Mouse (Mus musculus) embryonic facial prominence, embryonic 13.5 days (tissue): ENCODE results near the gene Ifna7. TPM values are rescaled to one million over a fixed set of nuclear protein-coding genes. Genes with fewer than 3 reads are reported as not detected.
"Not testable (repeated sequence)": the region's sequence is repeated elsewhere in the genome, so short reads cannot be mapped to it uniquely, and the experiment has no call there.

Experiments used
- ATAC-seq: fragments of 200-750 bp; cut with Nextera tagmentation; 2 replicates; pipeline ENCODE4 v1.8.0; 2017; ENCODE audit warnings: low read depth; ENCODE audit not compliant: insufficient number of reproducible peaks, insufficient read depth, low FRiP score, low TSS enrichment
- H3K27ac ChIP-seq: fragments of 300-500 bp; sonication (generic); 2 replicates; pipeline ENCODE4 v1.5.1; 2015; ENCODE audit warnings: moderate library complexity, mild to moderate bottlenecking, inconsistent platforms
- H3K27me3 ChIP-seq: fragments of 300-500 bp; sonication (generic); 2 replicates; pipeline ENCODE4 v1.6.1; 2015; ENCODE audit warnings: mild to moderate bottlenecking, inconsistent platforms
- H3K36me3 ChIP-seq: fragments of 300-500 bp; sonication (generic); 2 replicates; pipeline ENCODE4 v1.6.1; 2015; ENCODE audit warnings: mild to moderate bottlenecking, inconsistent platforms
- H3K4me1 ChIP-seq: fragments of 300-500 bp; sonication (generic); 2 replicates; pipeline ENCODE4 v1.6.1; 2015; ENCODE audit warnings: inconsistent platforms
- H3K4me2 ChIP-seq: fragments of 300-500 bp; sonication (generic); 2 replicates; pipeline ENCODE4 v1.6.1; 2015; ENCODE audit warnings: moderate library complexity, mild to moderate bottlenecking, inconsistent platforms
- H3K4me3 ChIP-seq: fragments of 300-500 bp; sonication (generic); 2 replicates; pipeline ENCODE4 v1.5.1; 2015; ENCODE audit warnings: mild to moderate bottlenecking, inconsistent platforms
- H3K9ac ChIP-seq: fragments of 300-500 bp; sonication (generic); 2 replicates; pipeline ENCODE4 v1.6.1; 2015; ENCODE audit warnings: mild to moderate bottlenecking, inconsistent platforms
- H3K9me3 ChIP-seq: fragments of 300-500 bp; sonication (generic); 2 replicates; pipeline ENCODE4 v1.6.1; 2016; ENCODE audit warnings: inconsistent platforms
- WGBS: fragments of 180-500 bp; shearing (Covaris S2); methylation state at CpG from one replicate; pipeline ENCODE4 v1.1.7; 2015; ENCODE audit warnings: mixed read lengths; 5-methylcytosine and 5-hydroxymethylcytosine counted together
- polyA plus RNA-seq: library from polyadenylated mRNA; unstranded; fragments of >200 nt; fragmentation: Nextera tagmentation; extraction: Ambion mirVana; gene quantifications from 2 replicates; pipeline ENCODE4 v1.2.1, GENCODE M21; 2015

Gene Ifna7
- not detected in 2 replicates for polyA plus RNA-seq

- H3K27ac ChIP-seq = no peak within 1 kb of the TSS
- no peaks in the 10 kb centered on the region for H3K9me3 ChIP-seq
- WGBS = 63% methylated on average over 3 of the region's 3 CpGs
Measured at GRCm38 (mm10) chr4:88815928-88816327, at the start of gene Ifna7. Gene Ifna7 (plus strand): TSS chr4:88816228.

GRCm38 (mm10) chr4:88773534-88773933 is 42.5 kb upstream of the Ifna7 start, which contains the start of gene Gm13290:
Gene Gm13290 (plus strand): TSS chr4:88773834.
- H3K4me2 ChIP-seq, H3K9ac ChIP-seq, H3K9me3 ChIP-seq, ATAC-seq, H3K36me3 ChIP-seq, H3K4me1 ChIP-seq, H3K4me3 ChIP-seq, H3K27me3 ChIP-seq, H3K27ac ChIP-seq: not testable (repeated sequence)
- no CpG with 5 or more reads among the region's 32 CpGs for WGBS

More at GRCm38 (mm10) chr4:88815928-88816327, at the start of gene Ifna7:
- H3K4me2 ChIP-seq = no peak within 1 kb of the TSS
- no peaks in the 10 kb centered on the region for H3K4me1 ChIP-seq
- H3K4me3 ChIP-seq = no peak within 1 kb of the TSS
- no peak for ATAC-seq
- H3K9ac ChIP-seq = no peak within 1 kb of the TSS
- H3K27me3 ChIP-seq = 0 out of 2 replicates have a peak, but pooled peaks cover 3% of the 10 kb centered on the region
- no peaks in the 10 kb centered on the region for H3K36me3 ChIP-seq

DNA sequence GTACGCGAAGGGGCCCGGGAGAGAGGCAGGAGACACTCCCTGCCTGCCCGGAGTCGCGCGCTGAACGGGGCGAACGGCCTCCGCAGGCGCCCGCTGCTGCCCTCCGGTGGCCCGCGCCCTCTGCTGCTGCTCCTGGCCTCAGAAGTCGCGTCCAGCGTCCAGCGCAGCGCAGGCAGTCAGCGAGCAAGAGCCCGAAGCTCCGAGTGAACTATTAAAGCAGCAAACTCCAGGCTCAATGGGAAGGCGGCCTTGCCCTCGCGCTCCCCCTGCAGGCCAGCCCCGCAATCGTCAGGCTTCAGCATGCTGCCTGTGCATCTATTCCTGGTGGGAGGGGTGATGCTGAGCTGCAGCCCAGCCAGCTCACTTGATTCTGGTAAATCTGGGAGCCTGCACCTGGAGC is 39.4 kb upstream of the Ifna7 start, which contains the start of gene Gm13289:
Gene Gm13289 (plus strand): TSS at position 301 of the 400 bp plus-strand sequence.
- not testable (repeated sequence) for H3K36me3 ChIP-seq, H3K9ac ChIP-seq, H3K27me3 ChIP-seq, H3K4me2 ChIP-seq, H3K4me1 ChIP-seq, H3K4me3 ChIP-seq, H3K27ac ChIP-seq, ATAC-seq, H3K9me3 ChIP-seq
- WGBS = no CpG with 5 or more reads among the region's 29 CpGs

GRCm38 (mm10) chr4:88779550-88779949 is 36.5 kb upstream of the Ifna7 start, which contains the start of gene Gm13272:
Gene Gm13272 (plus strand): TSS chr4:88779850.
- H3K4me3 ChIP-seq, H3K9me3 ChIP-seq, H3K9ac ChIP-seq, H3K4me2 ChIP-seq, H3K27me3 ChIP-seq, ATAC-seq, H3K27ac ChIP-seq, H3K4me1 ChIP-seq, H3K36me3 ChIP-seq: not testable (repeated sequence)
- WGBS = no CpG with 5 or more reads among the region's 29 CpGs

DNA sequence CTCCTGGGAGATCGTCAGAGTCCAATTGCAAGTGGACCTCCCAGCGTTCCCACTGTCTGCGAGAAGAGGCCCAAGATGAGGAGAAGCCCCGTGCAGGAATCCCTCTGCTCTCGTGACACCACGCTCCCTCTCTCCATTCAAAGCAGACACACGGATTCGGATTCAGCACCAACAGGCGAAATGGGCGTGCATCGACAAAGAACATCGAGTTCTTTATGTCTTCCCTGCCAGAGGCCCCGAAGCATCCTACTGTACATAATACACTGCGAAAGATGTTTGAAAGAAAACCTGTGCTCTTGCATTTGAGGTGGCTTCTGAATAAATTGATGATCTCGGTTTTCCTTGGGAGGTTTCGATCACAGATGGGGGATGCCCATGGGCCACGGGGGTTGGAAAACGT is 35.7 kb upstream of the Ifna7 start:
- not testable (repeated sequence) for H3K4me2 ChIP-seq, H3K27me3 ChIP-seq, H3K4me1 ChIP-seq, H3K36me3 ChIP-seq, H3K9me3 ChIP-seq, H3K9ac ChIP-seq, ATAC-seq, H3K27ac ChIP-seq, H3K4me3 ChIP-seq
- 41% methylated on average over 16 of the region's 18 CpGs for WGBS

DNA sequence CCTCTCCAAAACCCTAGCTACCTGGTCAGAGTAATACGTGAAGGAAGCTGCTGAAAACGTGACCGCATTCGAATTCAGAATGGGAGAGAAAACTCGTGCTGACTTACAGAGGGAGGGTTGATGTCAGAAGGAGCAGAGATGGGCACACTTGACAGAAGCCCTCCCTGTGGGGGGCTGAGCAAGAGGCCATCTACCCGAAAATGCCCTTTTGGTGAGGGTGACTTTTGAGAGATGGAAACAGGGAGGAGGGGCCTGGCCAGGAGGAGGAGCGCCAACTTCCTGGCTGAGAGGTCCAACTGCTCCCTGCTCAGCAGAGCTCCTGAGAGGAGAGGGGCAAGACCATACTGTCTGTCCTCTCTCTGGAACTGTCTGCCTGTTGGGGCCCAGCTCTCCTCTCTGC is 34.2 kb upstream of the Ifna7 start, which contains the start of gene Ifnz:
Gene Ifnz (plus strand): TSS at position 301 of the 400 bp plus-strand sequence.
- not testable (repeated sequence) for H3K4me1 ChIP-seq, H3K9me3 ChIP-seq, ATAC-seq, H3K27ac ChIP-seq, H3K36me3 ChIP-seq, H3K27me3 ChIP-seq
- Histone ChIP-seq H3K4me2 (peak within 1 kb of the TSS; percentile 47), H3K9ac (0 out of 2 replicates have a peak within 1 kb of the TSS, but pooled peaks have one; percentile 21), H3K4me3 (peak within 1 kb of the TSS; percentile 30)
- 15% methylated on average over 5 of the region's 7 CpGs for WGBS

DNA sequence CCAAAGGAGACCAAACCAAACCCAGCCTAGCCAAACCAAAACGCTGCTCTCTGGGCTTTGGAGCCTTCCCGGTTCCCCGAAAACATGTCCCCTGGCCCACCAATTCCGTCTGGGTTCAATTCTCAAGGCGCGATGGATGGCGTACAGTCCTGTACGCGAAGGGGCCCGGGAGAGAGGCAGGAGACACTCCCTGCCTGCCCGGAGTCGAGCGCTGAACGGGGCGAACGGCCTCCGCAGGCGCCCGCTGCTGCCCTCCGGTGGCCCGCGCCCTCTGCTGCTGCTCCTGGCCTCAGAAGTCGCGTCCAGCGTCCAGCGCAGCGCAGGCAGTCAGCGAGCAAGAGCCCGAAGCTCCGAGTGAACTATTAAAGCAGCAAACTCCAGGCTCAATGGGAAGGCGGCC is 33.7 kb upstream of the Ifna7 start:
- Histone ChIP-seq H3K9ac (0 out of 2 replicates have a peak overlapping the region, but pooled peaks have one; percentile 21), H3K4me3 (peak overlapping the region; percentile 30), H3K4me2 (peak overlapping the region; percentile 47)
- ATAC-seq, H3K9me3 ChIP-seq, H3K27ac ChIP-seq, H3K4me1 ChIP-seq, H3K36me3 ChIP-seq, H3K27me3 ChIP-seq: not testable (repeated sequence)
- WGBS = 0% methylated on average over 14 of the region's 31 CpGs

- WGBS = no CpG with 5 or more reads among the region's 27 CpGs
- not testable (repeated sequence) for H3K4me1 ChIP-seq, H3K27ac ChIP-seq, H3K36me3 ChIP-seq, ATAC-seq, H3K9ac ChIP-seq, H3K4me3 ChIP-seq, H3K4me2 ChIP-seq, H3K9me3 ChIP-seq, H3K27me3 ChIP-seq
Measured at GRCm38 (mm10) chr4:88785409-88785808, 30.6 kb upstream of the Ifna7 start, which contains the start of gene Gm13276. Gene Gm13276 (plus strand): TSS chr4:88785709.

DNA sequence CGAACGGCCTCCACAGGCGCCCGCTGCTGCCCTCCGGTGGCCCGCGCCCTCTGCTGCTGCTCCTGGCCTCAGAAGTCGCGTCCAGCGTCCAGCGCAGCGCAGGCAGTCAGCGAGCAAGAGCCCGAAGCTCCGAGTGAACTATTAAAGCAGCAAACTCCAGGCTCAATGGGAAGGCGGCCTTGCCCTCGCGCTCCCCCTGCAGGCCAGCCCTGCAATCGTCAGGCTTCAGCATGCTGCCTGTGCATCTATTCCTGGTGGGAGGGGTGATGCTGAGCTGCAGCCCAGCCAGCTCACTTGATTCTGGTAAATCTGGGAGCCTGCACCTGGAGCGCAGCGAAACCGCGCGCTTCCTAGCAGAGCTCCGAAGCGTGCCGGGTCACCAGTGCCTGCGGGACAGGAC is 27.6 kb upstream of the Ifna7 start, which contains the start of gene Gm13277:
Gene Gm13277 (plus strand): TSS at position 231 of the 400 bp plus-strand sequence.
- H3K4me1 ChIP-seq, H3K4me2 ChIP-seq, H3K27ac ChIP-seq, H3K27me3 ChIP-seq, ATAC-seq, H3K4me3 ChIP-seq, H3K9ac ChIP-seq, H3K9me3 ChIP-seq, H3K36me3 ChIP-seq: not testable (repeated sequence)
- 2% methylated on average over 4 of the region's 28 CpGs for WGBS

DNA sequence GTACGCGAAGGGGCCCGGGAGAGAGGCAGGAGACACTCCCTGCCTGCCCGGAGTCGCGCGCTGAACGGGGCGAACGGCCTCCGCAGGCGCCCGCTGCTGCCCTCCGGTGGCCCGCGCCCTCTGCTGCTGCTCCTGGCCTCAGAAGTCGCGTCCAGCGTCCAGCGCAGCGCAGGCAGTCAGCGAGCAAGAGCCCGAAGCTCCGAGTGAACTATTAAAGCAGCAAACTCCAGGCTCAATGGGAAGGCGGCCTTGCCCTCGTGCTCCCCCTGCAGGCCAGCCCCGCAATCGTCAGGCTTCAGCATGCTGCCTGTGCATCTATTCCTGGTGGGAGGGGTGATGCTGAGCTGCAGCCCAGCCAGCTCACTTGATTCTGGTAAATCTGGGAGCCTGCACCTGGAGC is 24.8 kb upstream of the Ifna7 start, which contains the start of gene Gm13278:
Gene Gm13278 (plus strand): TSS at position 301 of the 400 bp plus-strand sequence.
- H3K4me2 ChIP-seq, ATAC-seq: not testable (repeated sequence)
- no CpG with 5 or more reads among the region's 28 CpGs for WGBS

GRCm38 (mm10) chr4:88793936-88794675 is 21.9 kb upstream of the Ifna7 start, which contains the start of gene Gm13275:
Gene Gm13275 (plus strand): TSS chr4:88794487.
- H3K4me2 ChIP-seq, H3K36me3 ChIP-seq: not testable (repeated sequence)
- 0% methylated on average over 16 of the region's 52 CpGs for WGBS

More for the DNA sequence above, 24.8 kb upstream of the Ifna7 start, which contains the start of gene Gm13278:
- not testable (repeated sequence) for H3K9ac ChIP-seq, H3K4me1 ChIP-seq, H3K9me3 ChIP-seq, H3K27ac ChIP-seq, H3K4me3 ChIP-seq, H3K27me3 ChIP-seq, H3K36me3 ChIP-seq

DNA sequence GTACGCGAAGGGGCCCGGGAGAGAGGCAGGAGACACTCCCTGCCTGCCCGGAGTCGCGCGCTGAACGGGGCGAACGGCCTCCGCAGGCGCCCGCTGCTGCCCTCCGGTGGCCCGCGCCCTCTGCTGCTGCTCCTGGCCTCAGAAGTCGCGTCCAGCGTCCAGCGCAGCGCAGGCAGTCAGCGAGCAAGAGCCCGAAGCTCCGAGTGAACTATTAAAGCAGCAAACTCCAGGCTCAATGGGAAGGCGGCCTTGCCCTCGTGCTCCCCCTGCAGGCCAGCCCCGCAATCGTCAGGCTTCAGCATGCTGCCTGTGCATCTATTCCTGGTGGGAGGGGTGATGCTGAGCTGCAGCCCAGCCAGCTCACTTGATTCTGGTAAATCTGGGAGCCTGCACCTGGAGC is 18.9 kb upstream of the Ifna7 start, which contains the start of gene Gm13279:
Gene Gm13279 (plus strand): TSS at position 301 of the 400 bp plus-strand sequence.
- H3K4me3 ChIP-seq, H3K27me3 ChIP-seq, H3K4me2 ChIP-seq, H3K4me1 ChIP-seq, H3K27ac ChIP-seq, ATAC-seq, H3K36me3 ChIP-seq, H3K9ac ChIP-seq, H3K9me3 ChIP-seq: not testable (repeated sequence)
- WGBS = no CpG with 5 or more reads among the region's 28 CpGs

More at GRCm38 (mm10) chr4:88793936-88794675, 21.9 kb upstream of the Ifna7 start, which contains the start of gene Gm13275:
- H3K27me3 ChIP-seq, H3K9ac ChIP-seq, H3K27ac ChIP-seq, H3K9me3 ChIP-seq, H3K4me3 ChIP-seq, ATAC-seq, H3K4me1 ChIP-seq: not testable (repeated sequence)
